Mouse (Mus musculus) thymus, adult 2 months (tissue): Measurements from ENCODE around the gene Cdca7l. TPM values are rescaled to one million over a fixed set of nuclear protein-coding genes. Genes with fewer than 3 reads are reported as not detected.

ENCODE experiments used
- DNase-seq: peaks from one replicate; pipeline ENCODE4 v3.0.0; 2021
- H3K27ac ChIP-seq: fragments of 200-500 bp; 2 replicates; pipeline ENCODE4 v1.5.1; 2012; ENCODE audit warnings: low read length, control low read depth; ENCODE audit not compliant: control insufficient read depth, insufficient read depth
- H3K27me3 ChIP-seq: fragments of 200-500 bp; 2 replicates; pipeline ENCODE4 v1.6.1; 2012; ENCODE audit warnings: mild to moderate bottlenecking, low read length, moderate library complexity, mixed read lengths; ENCODE audit not compliant: control insufficient read depth, insufficient read depth
- H3K36me3 ChIP-seq: fragments of 200-500 bp; 2 replicates; pipeline ENCODE4 v1.6.1; 2012; ENCODE audit warnings: mild to moderate bottlenecking, low read length, moderate library complexity; ENCODE audit not compliant: control insufficient read depth, insufficient read depth
- H3K4me1 ChIP-seq: fragments of 200-500 bp; replicated peaks from 2 replicates; pipeline ENCODE4 v1.6.1; 2012; ENCODE audit warnings: low read length; ENCODE audit not compliant: control insufficient read depth, insufficient read depth
- H3K4me3 ChIP-seq: fragments of 200-500 bp; 2 replicates; pipeline ENCODE4 v1.5.1; 2012; ENCODE audit warnings: mild to moderate bottlenecking, low read length, control low read depth, moderate library complexity; ENCODE audit not compliant: control insufficient read depth, insufficient read depth
- CTCF ChIP-seq: fragments of 200-500 bp; IDR thresholded peaks from 2 replicates; pipeline ENCODE4 v1.5.1; 2012; ENCODE audit warnings: mild to moderate bottlenecking, control low read depth, low read length, moderate library complexity, borderline replicate concordance; ENCODE audit not compliant: control insufficient read depth, poor library complexity, insufficient read depth; ENCODE audit errors: extremely low read depth
- POLR2A ChIP-seq: fragments of 200-500 bp; IDR thresholded peaks from 2 replicates; pipeline ENCODE4 v1.6.1; 2012; ENCODE audit warnings: mild to moderate bottlenecking, low read length, control low read depth, moderate library complexity; ENCODE audit not compliant: control insufficient read depth, poor library complexity, insufficient read depth; ENCODE audit errors: extremely low read depth
- WGBS: fragments of 180-500 bp; shearing (Covaris S2); methylation state at CpG from one replicate; pipeline ENCODE4 v1.1.7; 2018; 5-methylcytosine and 5-hydroxymethylcytosine counted together
- polyA plus RNA-seq: library from polyadenylated mRNA; depleted of rRNA; stranded (reverse); fragments of >200 nt; gene quantifications from 2 replicates; pipeline ENCODE4 v1.2.3, GENCODE M21; 2012

The Cdca7l gene
- polyA plus RNA-seq, 1 experiment, result 8.0 TPM

DNA sequence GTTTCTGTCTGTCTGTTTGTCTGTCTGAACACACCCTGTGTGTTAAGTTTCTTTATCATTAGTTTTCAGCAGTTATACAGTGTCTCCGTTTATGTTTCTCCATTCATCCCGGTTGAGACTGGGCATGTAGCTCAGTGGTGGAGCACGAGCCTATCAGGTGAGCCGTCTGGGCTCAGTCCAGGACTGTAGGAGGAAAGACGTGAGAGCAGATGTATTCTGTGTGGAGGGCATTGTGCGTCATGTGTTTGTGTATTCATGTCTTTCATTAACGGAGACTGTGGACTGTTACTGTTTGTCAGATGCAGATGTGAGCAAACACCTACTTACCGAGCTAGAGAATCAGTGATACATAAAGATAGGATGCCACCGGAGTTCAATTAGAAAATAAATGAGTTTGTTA, 52.9 kb downstream of the Cdca7l start:
- no peak for DNase-seq
- 94% methylated on average over 9 of the region's 9 CpGs for WGBS
- no peak overlapping the region for H3K4me3 ChIP-seq

DNA sequence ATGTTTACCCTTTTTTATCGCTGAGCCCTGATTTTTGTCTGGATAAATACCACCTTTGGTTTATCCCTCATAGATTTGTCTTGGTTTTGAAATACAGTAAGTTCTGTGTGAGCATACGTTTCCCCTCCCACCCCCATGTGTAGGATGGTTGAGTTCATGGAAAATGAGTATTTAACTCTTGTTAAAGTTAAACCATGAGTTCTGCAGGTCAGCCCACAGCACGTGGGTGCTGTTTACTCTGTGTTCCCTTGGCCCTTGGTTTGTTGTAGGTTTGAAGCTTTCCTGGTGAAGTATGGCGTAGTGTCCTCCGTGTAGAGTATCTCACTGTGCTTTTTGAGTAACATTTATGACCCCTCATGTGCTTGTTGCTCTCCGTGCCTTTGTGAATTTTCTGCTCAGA, 53.8 kb downstream of the Cdca7l start:
- H3K27me3 ChIP-seq, result no peaks in the 10 kb centered on the region
- no peak overlapping the region for H3K4me3 ChIP-seq
- no peaks in the 10 kb centered on the region for H3K36me3 ChIP-seq
- DNase-seq, result no peak
- H3K4me1 ChIP-seq, result no peaks in the 10 kb centered on the region
- no peak for TF ChIP-seq CTCF
- TF ChIP-seq POLR2A, result no peak
- no peak overlapping the region for H3K27ac ChIP-seq
- 97% methylated on average over 6 of the region's 6 CpGs for WGBS

More for the DNA sequence above, 52.9 kb downstream of the Cdca7l start:
- TF ChIP-seq POLR2A, result no peak
- TF ChIP-seq CTCF, result no peak
- Histone ChIP-seq H3K4me1 (no peaks in the 10 kb centered on the region), H3K27ac (no peak overlapping the region), H3K36me3 (no peaks in the 10 kb centered on the region), H3K27me3 (no peaks in the 10 kb centered on the region)

- Histone ChIP-seq H3K4me1 (no peaks in the 10 kb centered on the region), H3K4me3 (no peak overlapping the region), H3K27ac (no peak overlapping the region), H3K27me3 (no peaks in the 10 kb centered on the region), H3K36me3 (no peaks in the 10 kb centered on the region)
- TF ChIP-seq POLR2A (no peak), CTCF (no peak)
- no peak for DNase-seq
- WGBS, result 80% methylated on average over 7 of the region's 7 CpGs
Measured at GRCm38 (mm10) chr12:117860840-117861239, 56.8 kb downstream of the Cdca7l start.

DNA sequence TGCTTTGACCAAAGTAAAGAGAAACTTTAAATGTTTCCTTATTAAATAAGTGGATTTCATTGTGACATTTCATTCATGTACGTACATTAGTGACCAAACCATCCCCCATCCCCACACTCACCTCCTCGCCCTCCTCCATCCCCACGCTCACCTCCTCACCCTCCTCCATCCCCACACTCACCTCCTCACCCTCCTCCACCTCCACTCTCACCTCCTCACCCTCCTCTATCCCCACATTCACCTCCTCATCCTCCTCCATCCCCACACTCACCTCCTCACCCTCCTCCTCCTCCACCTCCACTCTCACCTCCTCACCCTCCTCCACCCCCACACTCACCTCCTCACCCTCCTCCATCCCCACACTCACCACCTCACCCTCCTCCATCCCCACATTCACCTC, 57.2 kb downstream of the Cdca7l start:
- H3K36me3 ChIP-seq, result no peaks in the 10 kb centered on the region
- 70% methylated on average over 3 of the region's 3 CpGs for WGBS
- no peaks in the 10 kb centered on the region for H3K27me3 ChIP-seq
- H3K4me3 ChIP-seq, result no peak overlapping the region
- DNase-seq, result no peak
- H3K27ac ChIP-seq, result no peak overlapping the region
- TF ChIP-seq CTCF (no peak), POLR2A (no peak)
- H3K4me1 ChIP-seq, result no peaks in the 10 kb centered on the region

DNA sequence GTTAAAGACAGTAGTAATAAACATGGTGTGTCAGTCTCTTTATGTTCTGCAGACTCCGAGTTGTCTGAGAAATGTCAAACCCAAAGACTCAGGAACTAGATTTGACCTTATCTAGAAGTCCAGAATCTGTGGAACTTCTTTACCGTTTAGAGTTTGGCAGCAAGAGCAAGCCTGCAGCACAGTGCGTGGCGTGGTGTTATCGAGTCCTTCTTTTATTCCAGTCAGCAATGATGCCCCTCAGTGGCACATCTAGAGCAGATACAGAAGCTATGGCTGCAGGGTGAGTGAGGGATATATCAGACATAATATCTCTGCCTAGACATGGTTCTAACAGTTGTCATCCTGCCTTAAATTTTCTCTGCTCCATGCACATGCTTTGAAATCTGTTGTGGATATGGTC, 58.6 kb downstream of the Cdca7l start:
- 89% methylated on average over 5 of the region's 5 CpGs for WGBS
- TF ChIP-seq POLR2A (no peak), CTCF (no peak)

DNA sequence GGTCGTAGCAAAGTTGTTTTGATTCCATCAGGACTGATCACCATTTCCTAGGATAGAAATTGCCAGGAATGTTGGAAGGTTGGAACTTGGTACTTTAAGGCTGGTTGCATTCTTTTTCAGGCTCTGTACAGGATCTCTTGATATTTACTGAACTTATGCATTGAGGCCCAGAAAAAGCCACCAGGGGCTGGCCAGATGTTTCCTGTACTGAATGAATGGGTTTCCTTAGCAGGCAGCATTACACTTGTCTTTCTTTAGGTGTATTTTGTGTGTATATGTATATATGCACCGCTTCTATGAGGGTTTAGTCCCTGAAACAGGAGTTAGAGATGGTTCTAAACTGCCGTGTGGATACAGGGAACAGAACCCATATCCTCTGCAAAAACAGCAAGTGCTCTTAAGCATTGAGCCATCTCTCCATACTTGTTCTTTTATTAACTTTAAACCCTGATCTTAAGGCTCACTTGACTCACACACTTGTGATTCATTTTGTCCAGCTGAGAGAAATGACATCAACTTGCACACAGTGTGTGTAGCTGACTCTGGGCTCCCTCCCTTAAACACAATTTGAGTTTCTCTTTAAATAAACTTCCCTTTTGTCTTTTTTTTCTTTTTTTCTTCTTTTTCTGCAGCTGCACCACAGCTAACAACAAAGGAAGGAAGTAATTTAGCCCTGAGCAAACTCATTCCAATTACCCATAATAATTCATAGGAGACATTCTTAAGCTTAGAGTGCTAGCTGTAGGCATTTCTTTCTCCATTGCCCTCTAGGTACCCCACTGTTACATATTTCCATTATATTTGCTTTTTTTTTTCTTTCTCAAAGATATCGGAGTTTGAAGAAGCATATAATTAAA, 63.8 kb downstream of the Cdca7l start:
- no peaks in the 10 kb centered on the region for H3K27me3 ChIP-seq
- no peak overlapping the region; the same call in 1 of the 2 replicates for H3K27ac ChIP-seq
- peaks cover 4% of the 10 kb centered on the region; the same call in 1 of the 2 replicates for H3K36me3 ChIP-seq
- no peak for TF ChIP-seq POLR2A
- TF ChIP-seq CTCF, result no peak
- no peak for DNase-seq
- no peak overlapping the region for H3K4me3 ChIP-seq
- peaks cover 4% of the 10 kb centered on the region for H3K4me1 ChIP-seq
- 51% methylated on average over 4 of the region's 4 CpGs for WGBS

More for the DNA sequence above, 58.6 kb downstream of the Cdca7l start:
- Histone ChIP-seq H3K4me3 (no peak overlapping the region), H3K27ac (no peak overlapping the region), H3K36me3 (no peaks in the 10 kb centered on the region), H3K4me1 (peaks cover 4% of the 10 kb centered on the region), H3K27me3 (no peaks in the 10 kb centered on the region)
- no peak for DNase-seq
